34 mouse cellular contexts compared by ENCODE assay signal in genomic region chr9:65273048-65273809, GRCm38 (mm10). TPM values are rescaled to one million over a fixed set of nuclear protein-coding genes. Genes with fewer than 3 reads are reported as not detected.
DNase-seq lines count a peak whose midpoint lies in the region; ATAC-seq and TF ChIP-seq lines count a peak whose summit lies in the region.
"Had no signal": no experiment of that assay in that cellular context is flagged by ENCODE, and none has a peak within 500 bp of the region (broad histone marks: within the 10 kb centered on the region; RNA-seq: fewer than 3 reads in every experiment).

No protein-coding gene starts in this region.

- TF ChIP-seq CTCF in cerebellum, adult 2 months (IDR thresholded peaks at IDR 0.05; ENCODE audit: borderline replicate concordance, insufficient read depth, low read depth, low read length) = no peak
- no peak for TF ChIP-seq CTCF in kidney, adult 2 months (conservative IDR thresholded peaks at IDR 0.05; ENCODE audit: insufficient read depth, insufficient read length, low read depth, low read length)

- H3K36me3 ChIP-seq in kidney, adult 2 months (ENCODE audit: control insufficient read depth, insufficient read depth, low read length) = no peaks in the 10 kb centered on the region
- no peaks in the 10 kb centered on the region for H3K36me3 ChIP-seq in forebrain, embryonic 11.5 days (ENCODE audit: control insufficient read depth, insufficient read depth, low read length)
- H3K36me3 ChIP-seq: embryonic facial prominence, embryonic 12.5 days; forebrain, embryonic 10.5 days; heart, embryonic 12.5 days; limb, embryonic 12.5 days; liver, embryonic 15.5 days; lung, embryonic 15.5 days; midbrain, embryonic 10.5 days; midbrain, embryonic 15.5 days; neural tube, embryonic 15.5 days had no signal

- no peak for TF ChIP-seq POLR2A in cerebellum, adult 2 months (IDR thresholded peaks at IDR 0.05; ENCODE audit: borderline replicate concordance, insufficient read depth, low read length)
- TF ChIP-seq POLR2A in kidney, adult 2 months (IDR thresholded peaks at IDR 0.05; ENCODE audit: low read depth, low read length) = no peak

- H3K4me1 ChIP-seq in cerebellum, adult 2 months (ENCODE audit: control insufficient read depth, insufficient read depth, low read length) = peaks cover 8% of the 10 kb centered on the region
- peaks cover 3% of the 10 kb centered on the region; the same call in 1 of the 2 replicates for H3K4me1 ChIP-seq in kidney, adult 2 months (ENCODE audit: control insufficient read depth, insufficient read depth, low read length)
- peaks cover 3% of the 10 kb centered on the region for H3K4me1 ChIP-seq in forebrain, embryonic 11.5 days (replicated peaks; ENCODE audit: control insufficient read depth, insufficient read depth, low read length)
- H3K4me1 ChIP-seq: heart, embryonic 12.5 days; limb, embryonic 12.5 days; liver, embryonic 15.5 days; lung, embryonic 15.5 days had no signal

- H3K27me3 ChIP-seq in cerebellum, adult 2 months (ENCODE audit: control insufficient read depth, insufficient read depth, low read length) = no peaks in the 10 kb centered on the region
- no peaks in the 10 kb centered on the region for H3K27me3 ChIP-seq in kidney, adult 2 months (replicated peaks; ENCODE audit: control insufficient read depth, insufficient read depth, low read length)
- no peaks in the 10 kb centered on the region for H3K27me3 ChIP-seq in forebrain, embryonic 11.5 days (ENCODE audit: control insufficient read depth, insufficient read depth, low read length)
- H3K27me3 ChIP-seq: embryonic facial prominence, embryonic 12.5 days; limb, embryonic 12.5 days; lung, embryonic 15.5 days; midbrain, embryonic 15.5 days; neural tube, embryonic 15.5 days had no signal

- no peak overlapping the region for H3K9ac ChIP-seq in forebrain, embryonic 11.5 days (ENCODE audit: low read length)
- H3K9ac ChIP-seq: embryonic facial prominence, embryonic 12.5 days; heart, embryonic 12.5 days; hindbrain, embryonic 14.5 days; limb, embryonic 12.5 days; liver, embryonic 15.5 days; lung, embryonic 15.5 days; midbrain, embryonic 15.5 days; neural tube, embryonic 15.5 days had no signal

- ATAC-seq in forebrain, embryonic 11.5 days (replicated peaks; ENCODE audit: low FRiP score) = no peak
- ATAC-seq: CD4-positive, CD25-positive, alpha-beta regulatory T cell, adult 4 months; forebrain, embryonic 16.5 days; intestine, postnatal 0 days; midbrain, embryonic 15.5 days had no signal

- no peak overlapping the region for H3K4me3 ChIP-seq in cerebellum, adult 2 months (replicated peaks; ENCODE audit: insufficient read depth, low read depth, low read length)
- H3K4me3 ChIP-seq in kidney, adult 2 months (ENCODE audit: insufficient read depth, low read depth, low read length) = no peak overlapping the region
- H3K4me3 ChIP-seq in forebrain, embryonic 11.5 days (ENCODE audit: low read depth, low read length) = no peak overlapping the region
- H3K4me3 ChIP-seq: embryonic facial prominence, embryonic 12.5 days; forebrain, embryonic 10.5 days; gastrocnemius, adult 2 months; heart, adult 2 months; heart, embryonic 12.5 days; layer of hippocampus, adult 2 months; left cerebral cortex, adult 2 months; limb, embryonic 12.5 days; liver, embryonic 15.5 days; lung, embryonic 15.5 days; midbrain, embryonic 10.5 days; midbrain, embryonic 15.5 days; neural tube, embryonic 15.5 days had no signal

- H3K27ac ChIP-seq in cerebellum, adult 2 months (ENCODE audit: insufficient read depth, low read length) = no peak overlapping the region
- no peak overlapping the region for H3K27ac ChIP-seq in kidney, adult 2 months (ENCODE audit: insufficient read depth, low read depth, low read length)
- H3K27ac ChIP-seq in forebrain, embryonic 11.5 days (ENCODE audit: low read depth, low read length) = no peak overlapping the region
- H3K27ac ChIP-seq: embryonic facial prominence, embryonic 12.5 days; forebrain, embryonic 10.5 days; gastrocnemius, adult 2 months; heart, adult 2 months; hindbrain, embryonic 14.5 days; layer of hippocampus, adult 2 months; left cerebral cortex, adult 2 months; limb, embryonic 12.5 days; liver, embryonic 15.5 days; lung, embryonic 15.5 days; midbrain, embryonic 10.5 days; midbrain, embryonic 15.5 days; neural tube, embryonic 15.5 days; stomach, postnatal 0 days had no signal

- DNase-seq in cerebellum, adult 2 months = peak; percentile 21 to 39
- DNase-seq in cerebellum, adult 8-10 months = no peak
- DNase-seq in kidney, adult 2 months = peak; percentile 87
- no peak for DNase-seq in kidney, postnatal 4 days
- peak; percentile 34 for DNase-seq in brain, adult 2 months (ENCODE audit: low read depth, low spot score)
- no peak for DNase-seq in forebrain, embryonic 11.5 days (ENCODE audit: low spot score)
- DNase-seq in thymus, adult 18-20 months = no peak
- DNase-seq: adrenal gland, adult 2 months; adrenal gland, postnatal 36 days; embryo, embryonic 11 days; gastrocnemius, adult 2 months; gastrocnemius, postnatal 36 days; heart, adult 2 months; retina, postnatal 1 day; right cerebral cortex, postnatal 25 days; spleen, adult 18-20 months; thymus, adult 2 months; thymus, postnatal 36 days had no signal

- H3K4me2 ChIP-seq in forebrain, embryonic 11.5 days (ENCODE audit: low read depth, low read length, severe bottlenecking) = no peak overlapping the region
- H3K4me2 ChIP-seq: embryonic facial prominence, embryonic 12.5 days; heart, embryonic 12.5 days; hindbrain, embryonic 14.5 days; limb, embryonic 12.5 days; liver, embryonic 15.5 days; lung, embryonic 15.5 days; midbrain, embryonic 15.5 days; neural tube, embryonic 15.5 days had no signal

- no peaks in the 10 kb centered on the region for H3K9me3 ChIP-seq in forebrain, embryonic 11.5 days (ENCODE audit: control insufficient read depth, low read length)
- H3K9me3 ChIP-seq: embryonic facial prominence, embryonic 12.5 days; forebrain, embryonic 10.5 days; heart, embryonic 12.5 days; limb, embryonic 12.5 days; liver, embryonic 15.5 days; lung, embryonic 15.5 days; midbrain, embryonic 10.5 days; midbrain, embryonic 15.5 days; neural tube, embryonic 15.5 days had no signal

- WGBS in cerebellum, adult 2 months = 47% methylated on average over 13 of the region's 13 CpGs
- WGBS in kidney, adult 2 months = 65% methylated on average over 13 of the region's 13 CpGs
- 91% methylated on average over 13 of the region's 13 CpGs for WGBS in forebrain, embryonic 11.5 days

RNA-seq across cellular contexts. Expression of gene Cilp, which starts 8.2 kb away (rescaled TPM):
- polyA plus RNA-seq in cerebellum, adult 2 months (2012; rRNA removed) = 0.10 and 0.17 TPM in 2 replicates
- 1.1 and 1.4 TPM in 2 replicates for polyA plus RNA-seq in kidney, adult 2 months (2012; rRNA removed)
- 0.52 and 0.92 TPM in 2 replicates for polyA plus RNA-seq in forebrain, embryonic 11.5 days (2014; fragmentation: Nextera tagmentation; extraction: Ambion mirVana)
- polyA plus RNA-seq: CD4-positive, CD25-positive, alpha-beta regulatory T cell, adult 4 months; forebrain, embryonic 10.5 days; heart, embryonic 12.5 days had no signal

RNA-seq across cellular contexts. Expression of gene Clpx, which starts 20.8 kb away (rescaled TPM):
- polyA plus RNA-seq in cerebellum, adult 2 months (2012; rRNA removed) = 26.5 and 27.3 TPM in 2 replicates
- 24.4 and 25.8 TPM in 2 replicates for polyA plus RNA-seq in kidney, adult 2 months (2012; rRNA removed)
- polyA plus RNA-seq in forebrain, embryonic 11.5 days (2014; fragmentation: Nextera tagmentation; extraction: Ambion mirVana) = 50.6 and 51.3 TPM in 2 replicates

Comparison
In these comparisons a context has a peak if more than half of its experiments do, and no peak if none do; other contexts are left out.
1. DNase-seq: peak in cerebellum, adult 2 months (2 of 2), kidney, adult 2 months (single experiment) and brain, adult 2 months (single experiment); none in cerebellum, adult 8-10 months (single experiment), kidney, postnatal 4 days (0 of 2), forebrain, embryonic 11.5 days (single experiment) and thymus, adult 18-20 months (0 of 2).